Mouse (Mus musculus) brain, embryonic 14.5 days (tissue): Measurements from ENCODE around the gene Atrnl1. TPM values are rescaled to one million over a fixed set of nuclear protein-coding genes. Genes with fewer than 3 reads are reported as not detected.

Experiments used
- DNase-seq: peaks from one replicate; pipeline ENCODE4 v3.0.0-alpha.2; 2011; ENCODE audit warnings: low read depth
- CTCF ChIP-seq: fragments of 200-500 bp; IDR thresholded peaks from 2 replicates; pipeline ENCODE4 v1.5.1; 2012; ENCODE audit warnings: inconsistent platforms, mild to moderate bottlenecking, moderate library complexity, borderline replicate concordance; ENCODE audit not compliant: insufficient read depth, insufficient read length; ENCODE audit errors: extremely low read depth
- POLR2A ChIP-seq: fragments of 200-500 bp; IDR thresholded peaks from 2 replicates; pipeline ENCODE4 v1.6.1; 2012; ENCODE audit warnings: mild to moderate bottlenecking, inconsistent platforms, borderline replicate concordance; ENCODE audit not compliant: poor library complexity, insufficient read depth, insufficient read length, severe bottlenecking; ENCODE audit errors: extremely low read depth
- polyA plus RNA-seq: library from polyadenylated mRNA; depleted of rRNA; stranded (reverse); fragments of >200 nt; gene quantifications from 2 replicates; pipeline ENCODE4 v1.2.3, GENCODE M21; 2012

The Atrnl1 gene
- polyA plus RNA-seq, 1 experiment: 31.4 TPM

DNA sequence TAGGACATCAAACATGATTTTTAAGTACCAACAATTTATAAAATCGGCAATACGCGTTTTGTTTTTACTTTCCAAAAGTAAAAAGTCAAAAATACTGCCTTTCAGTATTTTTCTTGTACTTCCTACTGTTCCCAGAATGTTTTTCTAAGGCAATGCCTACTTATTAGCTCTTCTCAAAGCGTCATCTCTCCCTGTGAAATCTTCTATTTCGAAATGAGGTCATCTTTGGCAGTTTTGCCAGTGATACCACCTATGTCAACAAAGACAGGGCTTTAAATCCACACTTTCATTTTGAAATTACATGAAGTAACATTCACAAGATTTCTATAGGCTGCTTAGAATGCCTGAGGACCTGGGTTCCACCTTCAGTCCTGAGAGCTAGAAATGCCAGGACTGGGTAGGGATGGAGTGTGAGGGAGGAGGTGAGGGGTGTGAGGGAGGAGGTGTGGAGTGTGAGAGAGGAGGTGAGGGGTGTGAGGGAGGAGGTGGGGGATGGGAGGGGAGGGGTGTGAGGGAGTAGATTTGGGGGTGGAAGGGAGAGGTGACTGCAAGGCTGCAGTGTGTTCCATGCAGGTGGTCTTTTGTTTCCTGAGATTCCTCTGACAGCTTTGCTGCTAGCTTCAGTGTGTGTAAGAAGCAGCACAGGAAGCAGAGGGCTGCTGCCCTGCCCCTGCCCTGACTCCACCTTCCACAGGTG is 315.5 kb downstream of the Atrnl1 start:
- DNase-seq: peak; percentile 23
- no peak for TF ChIP-seq POLR2A
- TF ChIP-seq CTCF: no peak

DNA sequence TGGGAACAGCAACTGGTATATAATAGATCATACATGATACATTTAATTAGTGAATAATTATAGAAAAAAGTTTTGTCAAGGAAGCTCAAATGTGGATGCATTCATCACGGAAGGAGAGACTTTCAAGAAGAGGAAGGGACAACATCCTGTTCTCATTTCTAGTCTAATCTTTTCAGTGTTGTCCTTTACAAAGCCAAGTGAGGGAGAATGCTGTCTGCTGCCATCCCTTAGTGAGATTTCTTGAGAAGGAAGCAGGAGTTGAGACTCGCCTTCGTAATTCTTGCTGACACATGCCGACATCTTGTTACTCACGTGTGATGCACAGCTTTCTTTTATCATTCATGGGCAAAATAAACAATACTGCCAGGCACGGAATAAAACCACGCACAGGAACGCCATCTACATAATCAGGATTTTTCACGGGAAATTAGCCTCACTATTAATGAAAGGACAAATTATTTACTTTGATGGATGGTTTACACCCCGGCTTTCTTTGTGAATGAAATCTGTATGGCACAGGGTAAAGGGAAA is 316.2 kb downstream of the Atrnl1 start:
- DNase-seq: peak; percentile 72
- TF ChIP-seq CTCF (no peak), POLR2A (no peak)

DNA sequence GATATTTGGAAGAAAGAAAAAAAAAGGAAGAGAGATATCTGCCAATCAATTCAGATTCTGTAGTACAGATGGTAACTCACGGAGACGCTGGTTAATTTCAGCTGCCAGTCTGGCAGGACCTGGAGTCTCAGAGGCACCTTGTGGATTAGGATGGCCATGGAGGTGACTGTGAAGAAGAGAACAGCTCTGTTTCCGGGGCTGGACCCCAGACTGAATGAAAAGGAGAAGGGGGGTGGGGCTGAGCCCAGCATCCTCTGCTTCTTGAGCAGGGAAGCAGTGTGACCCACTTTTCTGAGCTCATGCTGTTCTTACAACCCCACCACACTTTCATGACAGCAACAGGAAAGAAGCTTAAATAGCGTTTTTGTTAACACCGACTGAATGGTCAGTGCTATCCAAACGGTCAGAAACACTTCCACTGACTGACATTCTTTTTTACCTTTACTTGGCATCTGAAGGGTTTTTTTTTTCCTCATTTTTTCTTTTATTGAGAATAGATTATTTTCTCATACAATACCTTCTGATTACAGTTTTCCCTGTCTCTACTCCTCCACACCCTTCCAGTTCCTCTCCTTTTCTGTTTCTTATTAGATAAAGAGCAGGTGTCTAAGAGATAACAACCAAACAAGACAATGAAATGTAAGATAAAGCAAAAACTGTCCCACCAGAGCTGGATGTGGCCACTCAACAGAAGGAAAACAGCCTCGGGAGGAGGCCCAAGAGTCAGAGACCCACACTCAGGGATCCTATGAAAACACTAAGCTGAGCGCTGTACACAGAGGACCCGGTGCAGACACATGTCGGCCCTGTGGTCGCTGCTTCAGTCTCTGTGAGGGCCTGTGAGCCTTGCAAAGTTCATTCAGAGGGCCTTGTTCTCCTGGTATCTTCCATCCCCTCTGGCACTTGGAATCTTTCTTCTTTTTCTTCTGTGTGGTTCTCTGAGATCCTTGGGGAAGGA is 317.0 kb downstream of the Atrnl1 start:
- peak; percentile 68 for DNase-seq
- no peak for TF ChIP-seq POLR2A
- no peak for TF ChIP-seq CTCF

DNA sequence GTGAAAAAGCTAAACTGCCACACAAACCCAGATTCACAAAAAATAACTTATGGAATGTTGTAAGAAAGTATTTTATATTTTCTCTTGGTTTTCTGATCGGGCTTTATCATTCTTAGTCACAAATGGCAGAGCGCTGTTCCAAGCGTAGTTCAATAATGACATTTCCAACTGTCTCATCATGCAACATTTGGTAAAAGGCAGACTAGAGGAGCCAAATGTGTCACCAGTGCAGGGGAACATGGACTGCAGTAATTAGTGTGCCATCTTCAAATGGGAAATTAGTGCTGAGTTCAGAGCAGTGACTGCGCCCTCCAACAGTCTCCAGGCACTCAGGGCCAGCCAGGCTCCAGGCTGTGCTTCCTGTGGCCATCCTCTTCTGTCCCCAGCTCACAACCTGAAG is 320.8 kb downstream of the Atrnl1 start:
- TF ChIP-seq CTCF (no peak), POLR2A (no peak)
- no peak for DNase-seq

DNA sequence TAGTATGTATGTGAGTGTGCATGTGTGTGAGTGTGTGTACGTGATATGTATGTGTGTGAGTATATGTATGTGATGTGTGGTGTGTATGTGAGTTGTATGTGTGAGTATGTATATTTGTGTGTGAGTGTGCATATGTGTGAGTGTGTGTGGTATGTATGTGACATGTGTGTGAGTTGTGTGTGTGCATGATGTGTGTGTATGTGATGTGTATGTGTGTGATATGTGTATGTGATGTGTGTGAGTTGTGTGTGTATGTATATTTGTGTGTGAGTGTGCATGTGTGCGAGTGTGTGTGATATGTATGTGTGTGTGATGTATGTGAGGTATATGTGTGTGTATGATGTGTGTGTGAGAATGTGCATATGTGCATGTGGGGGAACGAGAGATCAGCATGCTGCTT is 326.0 kb downstream of the Atrnl1 start:
- no peak for TF ChIP-seq CTCF
- TF ChIP-seq POLR2A: no peak

DNA sequence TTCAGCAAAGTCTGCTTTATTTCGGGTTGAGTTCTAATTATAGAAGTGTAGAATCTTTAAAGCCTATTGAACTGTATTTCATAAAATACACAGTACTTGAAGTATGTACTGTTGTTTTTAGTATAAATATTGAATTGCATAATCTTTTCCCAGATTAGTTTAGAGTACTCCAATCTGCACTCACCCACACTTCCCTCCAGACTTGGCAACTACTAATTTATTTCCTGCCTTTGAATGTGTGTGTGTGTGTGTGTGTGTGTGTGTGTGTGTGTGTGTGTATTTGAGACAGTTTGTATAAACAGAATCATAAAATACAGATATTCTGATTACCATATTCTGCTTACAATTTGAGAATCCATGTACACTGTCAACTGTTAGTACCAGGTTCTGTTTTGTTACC is 328.3 kb downstream of the Atrnl1 start:
- TF ChIP-seq POLR2A (no peak), CTCF (no peak)
- DNase-seq: no peak

More for the DNA sequence above, 326.0 kb downstream of the Atrnl1 start:
- DNase-seq: no peak

DNA sequence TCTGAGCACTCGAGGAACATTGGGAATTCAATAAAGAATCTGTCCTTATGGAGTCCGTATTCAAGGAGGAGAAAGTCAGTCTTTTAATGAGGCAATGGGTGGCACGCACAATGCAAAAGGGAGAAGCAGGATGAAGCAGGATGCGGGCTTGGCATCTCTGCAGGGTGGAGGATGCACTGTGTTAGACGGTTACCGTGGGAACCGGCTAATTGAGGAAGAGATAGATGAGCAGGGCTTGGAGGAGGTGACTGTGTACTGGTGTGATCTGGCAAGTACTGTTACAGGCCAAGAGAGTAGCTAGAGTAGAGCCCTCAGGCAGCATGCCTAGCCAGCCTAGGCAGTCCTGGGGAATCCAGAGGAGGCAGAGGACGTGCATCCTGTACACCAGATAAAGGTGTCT is 330.7 kb downstream of the Atrnl1 start:
- peak; percentile 89 for DNase-seq
- TF ChIP-seq CTCF: no peak

DNA sequence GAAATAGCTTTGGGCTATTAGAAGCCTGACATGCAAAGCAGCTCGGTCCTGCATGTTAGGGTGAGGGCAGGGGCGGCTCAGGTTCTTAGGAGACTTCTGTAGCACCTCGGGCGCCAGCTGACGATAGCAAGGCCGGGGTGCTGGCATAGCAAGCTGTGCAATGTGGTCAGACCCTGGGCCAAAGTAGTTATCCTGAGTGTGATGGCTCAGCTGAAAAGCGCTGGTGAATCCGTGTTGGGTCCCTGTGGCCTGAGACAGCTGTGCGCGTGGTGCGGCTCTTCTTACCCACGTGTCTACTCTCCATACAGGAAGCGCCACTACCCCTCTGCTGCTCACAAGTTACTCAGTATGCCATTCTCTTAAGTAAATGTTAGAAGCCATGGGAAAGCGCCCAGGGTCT is 331.4 kb downstream of the Atrnl1 start:
- no peak for TF ChIP-seq POLR2A
- no peak for TF ChIP-seq CTCF
- DNase-seq: peak; percentile 27

DNA sequence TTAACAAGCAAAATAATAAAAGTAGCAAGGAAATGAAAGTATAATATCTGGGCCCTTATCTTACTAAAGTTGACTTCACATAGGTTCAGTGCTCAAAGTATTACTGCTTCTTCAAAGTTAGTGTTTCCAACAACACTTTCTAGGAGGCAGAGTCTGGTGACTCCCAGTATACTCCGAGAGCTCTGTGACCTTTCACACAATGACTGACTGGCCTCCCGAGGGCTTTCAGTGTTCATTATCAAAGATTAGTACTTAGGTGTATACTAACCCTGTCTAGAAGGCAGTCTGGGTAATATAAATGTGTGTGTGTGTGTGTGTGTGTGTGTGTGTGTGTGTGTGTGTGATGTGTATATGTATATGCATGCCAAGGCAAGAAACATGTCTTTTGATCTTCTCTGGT is 332.5 kb downstream of the Atrnl1 start:
- no peak for TF ChIP-seq CTCF
- no peak for TF ChIP-seq POLR2A
- DNase-seq: no peak

DNA sequence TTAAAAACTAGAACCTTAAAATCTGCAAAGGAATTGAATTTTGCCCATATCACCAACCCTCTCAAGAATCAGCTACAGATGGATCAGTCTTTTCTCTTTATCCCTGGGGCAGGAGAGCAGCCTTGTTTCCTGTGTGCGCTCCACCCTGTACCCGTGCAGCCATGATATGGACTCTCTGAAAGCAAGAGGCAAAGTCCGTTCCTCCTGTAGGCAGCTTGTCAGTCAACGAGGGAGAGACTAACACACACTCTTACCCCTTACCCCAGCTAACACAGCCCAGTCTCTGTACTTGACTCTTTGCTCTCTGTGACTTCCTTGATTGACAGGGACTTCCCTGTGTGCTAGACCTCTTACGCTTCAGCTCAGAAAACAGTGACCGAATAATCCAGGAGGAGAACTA is 333.8 kb downstream of the Atrnl1 start:
- TF ChIP-seq CTCF (no peak), POLR2A (no peak)
- DNase-seq: no peak

DNA sequence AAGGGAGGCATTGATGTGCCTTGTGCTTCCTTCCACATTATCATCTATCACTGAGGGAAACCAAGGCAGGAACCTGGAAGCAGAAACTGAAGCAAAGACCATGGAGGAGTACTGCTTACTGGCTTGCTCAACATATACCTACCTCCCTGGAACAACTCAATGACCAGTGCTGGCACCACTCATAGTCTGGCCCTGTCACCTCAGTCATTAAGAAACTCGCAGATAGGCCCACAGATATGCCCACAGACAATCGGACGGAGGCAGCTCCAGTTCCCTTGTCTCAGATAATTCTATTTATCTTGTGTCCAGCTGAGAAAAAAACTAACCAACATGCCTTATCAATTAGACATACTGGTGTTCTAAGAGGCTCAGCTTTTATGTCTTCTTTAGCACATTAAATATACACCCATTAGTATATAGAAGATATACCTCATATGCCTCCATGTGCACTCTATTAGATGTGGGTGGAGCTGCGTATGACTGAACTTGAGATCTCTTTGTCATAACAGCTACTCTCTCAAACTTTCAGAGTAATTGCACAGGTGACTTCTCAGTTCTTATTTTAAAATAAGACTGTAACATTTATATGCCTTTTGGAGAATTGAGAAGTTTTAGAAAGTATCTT is 334.9 kb downstream of the Atrnl1 start:
- DNase-seq: no peak
- TF ChIP-seq POLR2A (no peak), CTCF (no peak)

DNA sequence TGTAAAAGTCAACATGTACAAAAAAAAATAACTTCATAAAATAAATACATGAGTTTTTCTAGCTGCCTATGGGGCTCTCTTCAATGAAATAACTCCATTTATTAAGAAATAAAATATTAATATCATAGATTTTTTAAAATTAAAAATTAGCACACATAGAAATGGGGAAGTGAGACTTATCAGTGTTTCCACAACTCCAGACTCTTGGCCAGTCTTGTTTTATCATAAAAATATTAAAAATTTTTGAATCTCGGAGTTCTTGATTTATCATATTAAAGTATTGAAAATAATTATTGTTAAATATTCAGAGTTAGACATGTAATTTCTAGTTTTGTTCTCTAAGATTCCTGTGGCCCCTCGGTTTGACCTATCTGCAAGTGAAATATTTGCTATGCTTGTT is 337.7 kb downstream of the Atrnl1 start:
- DNase-seq: no peak
- TF ChIP-seq POLR2A (no peak), CTCF (no peak)
